Mouse (Mus musculus) cortical plate, adult 2 months (tissue): ENCODE measurements around the gene Marcks.
"Not testable (repeated sequence)": the region's sequence is repeated elsewhere in the genome, so short reads cannot be mapped to it uniquely, and the experiment has no call there.

Experiments used
- CTCF ChIP-seq: fragments of 200-500 bp; IDR thresholded peaks from 2 replicates; pipeline ENCODE4 v1.5.1; 2011; ENCODE audit warnings: mild to moderate bottlenecking, control low read depth, low read length; ENCODE audit not compliant: insufficient read depth; ENCODE audit errors: extremely low read depth
- POLR2A ChIP-seq: fragments of 200-500 bp; IDR thresholded peaks from 2 replicates; pipeline ENCODE4 v1.6.1; 2011; ENCODE audit warnings: mild to moderate bottlenecking, low read length, control low read depth; ENCODE audit not compliant: insufficient read depth; ENCODE audit errors: extremely low read depth

DNA sequence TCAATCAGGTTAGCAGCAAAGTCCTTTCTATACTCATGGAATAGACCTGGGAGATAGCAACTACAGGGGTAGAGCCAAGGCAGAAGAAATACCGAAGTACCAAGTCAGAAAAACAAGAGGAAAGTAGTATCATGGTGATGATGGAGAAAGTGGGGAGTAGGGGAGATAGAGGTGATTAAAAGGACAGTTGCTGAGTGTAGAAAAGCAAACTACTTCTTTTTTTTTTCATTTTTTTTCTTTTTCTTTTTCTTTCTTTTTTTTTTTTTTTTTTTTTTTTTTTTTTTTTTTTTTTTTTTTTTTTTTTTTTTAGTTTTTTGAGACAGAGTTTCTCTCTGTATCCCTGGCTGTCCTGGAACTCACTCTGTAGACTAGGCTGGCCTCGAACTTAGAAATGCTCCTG is 54.6 kb downstream of the Marcks start:
- not testable (repeated sequence) for TF ChIP-seq POLR2A, CTCF
